Mouse (Mus musculus) lung, postnatal 0 days (tissue): ENCODE measurements at regions not wholly inside any gene's neighbourhood (a gene's known extent, or its start where the extent isn't known, plus 50 kb on each side); places are given as distances from the start of the nearest gene placed in this dataset.

Experiments
- ATAC-seq: fragments of 200-750 bp; cut with Nextera tagmentation; 2 replicates; pipeline ENCODE4 v1.8.0; 2017; ENCODE audit warnings: moderate library complexity
- DNase-seq: peaks from one replicate; pipeline ENCODE4 v3.0.0-alpha.2; 2016; ENCODE audit warnings: low spot score
- H3K27ac ChIP-seq: fragments of 300-500 bp; sonication (generic); 2 replicates; pipeline ENCODE4 v1.5.1; 2014; ENCODE audit warnings: antibody characterized with exemption, mild to moderate bottlenecking, low read length, mixed read lengths
- H3K27me3 ChIP-seq: fragments of 300-500 bp; sonication (generic); replicated peaks from 2 replicates; pipeline ENCODE4 v1.6.1; 2014; ENCODE audit warnings: low read length, mixed read lengths; ENCODE audit not compliant: insufficient read depth
- H3K36me3 ChIP-seq: fragments of 300-500 bp; sonication (generic); 2 replicates; pipeline ENCODE4 v1.6.1; 2014; ENCODE audit warnings: low read length, mixed read lengths; ENCODE audit not compliant: insufficient read depth
- H3K4me1 ChIP-seq: fragments of 300-500 bp; sonication (generic); 2 replicates; pipeline ENCODE4 v1.6.1; 2014; ENCODE audit warnings: antibody characterized with exemption, low read depth, low read length, mixed read lengths; ENCODE audit not compliant: insufficient read depth
- H3K4me2 ChIP-seq: fragments of 300-500 bp; sonication (generic); replicated peaks from 2 replicates; pipeline ENCODE4 v1.6.1; 2014; ENCODE audit warnings: low read depth, mild to moderate bottlenecking, low read length, moderate library complexity, mixed read lengths
- H3K4me3 ChIP-seq: fragments of 300-500 bp; sonication (generic); 2 replicates; pipeline ENCODE4 v1.5.1; 2014; ENCODE audit warnings: low read depth, low read length
- H3K9ac ChIP-seq: fragments of 300-500 bp; sonication (generic); replicated peaks from 2 replicates; pipeline ENCODE4 v1.6.1; 2014; ENCODE audit warnings: low read depth, mild to moderate bottlenecking
- H3K9me3 ChIP-seq: fragments of 300-500 bp; sonication (generic); 2 replicates; pipeline ENCODE4 v1.6.1; 2016; ENCODE audit warnings: low read length, mixed read lengths
- CTCF ChIP-seq: IDR thresholded peaks from 2 replicates; pipeline ENCODE4 v1.5.1; 2016; ENCODE audit warnings: antibody characterized with exemption, mild to moderate bottlenecking
- EP300 ChIP-seq: IDR thresholded peaks from 2 replicates; pipeline ENCODE4 v1.6.1; 2016; ENCODE audit warnings: antibody characterized with exemption, mild to moderate bottlenecking, control low read depth
- WGBS: fragments of 180-500 bp; shearing (Covaris S2); extraction: QIAGEN DNeasy Blood & Tissue Kit; methylation state at CpG from one replicate; pipeline ENCODE4 v1.1.7; 2014; 5-methylcytosine and 5-hydroxymethylcytosine counted together

GRCm38 (mm10) chr6:47390436-47391002, 62.7 kb upstream of the Cul1 start:
- Histone ChIP-seq H3K4me3 (no peak overlapping the region), H3K36me3 (no peaks in the 10 kb centered on the region), H3K27me3 (no peaks in the 10 kb centered on the region), H3K9ac (no peak overlapping the region), H3K4me2 (no peak overlapping the region), H3K9me3 (no peaks in the 10 kb centered on the region), H3K4me1 (no peaks in the 10 kb centered on the region), H3K27ac (no peak overlapping the region)
- DNase-seq (peak; percentile 26), ATAC-seq (no peak)
- 37% methylated on average over 7 of the region's 7 CpGs for WGBS
- TF ChIP-seq EP300 (no peak), CTCF (no peak)

- no peak overlapping the region for H3K4me3 ChIP-seq
- ATAC-seq (no peak), DNase-seq (no peak)
- H3K27ac ChIP-seq = no peak overlapping the region
- H3K9me3 ChIP-seq = no peaks in the 10 kb centered on the region
- no peaks in the 10 kb centered on the region for H3K4me1 ChIP-seq
- TF ChIP-seq CTCF (no peak), EP300 (no peak)
- no peak overlapping the region for H3K4me2 ChIP-seq
- no peak overlapping the region for H3K9ac ChIP-seq
- whole genome bisulfite sequencing = 48% methylated on average over 3 of the region's 3 CpGs
- no peaks in the 10 kb centered on the region for H3K36me3 ChIP-seq
- H3K27me3 ChIP-seq = no peaks in the 10 kb centered on the region
These were observed 62.0 kb upstream of the Cul1 start for GRCm38 (mm10) chr6:47391014-47391802.

GRCm38 (mm10) chr6:47395465-47396337, 57.5 kb upstream of the Cul1 start:
- DNase-seq (peak; percentile 64), ATAC-seq (no peak)
- WGBS = 38% methylated on average over 5 of the region's 5 CpGs
- Histone ChIP-seq H3K9ac (no peak overlapping the region), H3K27ac (no peak overlapping the region), H3K9me3 (no peaks in the 10 kb centered on the region), H3K36me3 (no peaks in the 10 kb centered on the region), H3K4me1 (no peaks in the 10 kb centered on the region), H3K4me2 (no peak overlapping the region), H3K4me3 (no peak overlapping the region), H3K27me3 (no peaks in the 10 kb centered on the region)
- TF ChIP-seq EP300 (no peak), CTCF (peak; percentile 81)
